Mouse (Mus musculus) kidney, postnatal 25 days (tissue): ENCODE results near the gene Gm17783.
"Not testable (repeated sequence)": the region's sequence is repeated elsewhere in the genome, so short reads cannot be mapped to it uniquely, and the experiment has no call there.

Source experiments
- DNase-seq, 2 experiments: peaks; one replicate each; pipeline ENCODE4 v3.0.0; 2021; ENCODE audit warnings: mixed read lengths in 2 of 2

The Gm17783 gene

DNA sequence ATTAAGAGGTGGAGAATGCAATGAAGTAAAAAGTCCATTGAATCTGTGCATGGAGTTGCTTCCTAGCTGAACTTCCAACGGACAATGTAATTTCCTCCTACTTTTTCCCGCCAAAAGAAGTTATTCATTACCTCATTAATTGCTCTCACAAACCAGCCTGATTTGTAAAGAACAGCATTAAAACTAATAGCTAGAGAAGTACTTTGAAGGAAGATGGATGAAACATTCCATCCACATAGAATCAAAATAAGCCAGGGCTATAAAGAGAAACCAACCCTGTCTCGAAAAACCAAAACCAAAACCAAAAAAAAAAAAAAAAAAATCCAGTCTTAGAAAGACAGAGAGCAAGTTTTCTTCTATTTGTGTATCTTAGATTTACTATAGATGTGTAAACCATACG, at the start of gene Gm17783:
Gm17783 (minus strand) TSS at position 101 of the 400 bp plus-strand sequence.
- DNase-seq = no peak

DNA sequence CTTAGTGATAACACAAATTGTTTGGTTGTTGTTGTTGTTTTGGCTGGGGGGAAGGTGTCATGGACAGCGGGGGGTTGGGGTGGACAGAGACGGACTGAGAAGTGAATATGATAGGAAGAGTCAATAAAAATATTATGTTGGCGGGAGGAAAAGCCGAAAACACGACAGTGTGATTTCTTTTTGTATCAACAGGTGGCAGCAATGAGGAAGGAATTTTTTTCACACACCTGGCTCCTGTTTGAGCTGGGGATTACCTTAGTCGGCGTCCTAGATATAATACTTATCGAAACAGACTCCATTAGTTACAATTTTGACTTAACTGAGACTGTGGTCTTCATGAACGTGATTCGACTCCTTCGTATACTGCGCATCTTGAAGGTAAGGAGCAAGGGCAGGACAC, 48.0 kb upstream of the Gm17783 start:
- DNase-seq = no peak

DNA sequence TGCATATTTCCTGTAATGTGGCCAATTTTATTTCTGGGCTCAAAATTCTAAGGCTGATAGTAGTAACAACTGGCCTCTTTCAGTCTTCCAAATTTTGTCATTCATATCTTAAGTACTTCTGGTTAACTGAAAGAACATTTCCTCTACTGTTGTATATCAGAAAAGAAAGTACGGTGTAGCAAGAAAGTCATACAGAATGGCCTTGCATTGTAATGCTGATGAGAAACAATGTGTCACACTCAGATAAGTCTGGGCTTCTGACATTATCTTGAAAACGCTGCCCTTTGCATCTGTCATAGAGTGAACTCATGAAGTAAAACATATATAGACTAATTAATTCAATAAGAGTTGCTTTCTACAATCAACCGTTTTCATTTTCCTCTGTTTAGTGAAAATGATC, 40.5 kb upstream of the Gm17783 start:
- DNase-seq = no peak

DNA sequence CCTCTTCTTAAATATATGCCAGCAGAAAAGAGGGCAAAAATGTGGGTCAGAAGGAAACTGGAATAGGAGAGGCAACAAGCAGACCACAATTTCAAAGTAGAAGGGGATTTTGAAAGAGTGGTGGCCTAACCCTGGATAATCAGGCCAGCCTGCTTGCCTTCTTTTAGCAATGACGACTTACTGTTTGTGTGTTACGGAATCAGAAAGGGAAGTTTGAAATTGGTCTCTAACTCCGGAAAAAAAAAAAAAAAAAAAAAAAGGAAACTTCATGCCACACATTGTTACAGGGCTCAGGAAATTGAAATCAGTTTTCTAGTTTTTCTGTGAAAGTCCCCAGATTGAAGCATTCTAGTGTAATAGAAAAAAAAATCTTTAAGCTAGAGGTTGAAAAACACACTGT, 29.9 kb upstream of the Gm17783 start:
- DNase-seq = no peak

DNA sequence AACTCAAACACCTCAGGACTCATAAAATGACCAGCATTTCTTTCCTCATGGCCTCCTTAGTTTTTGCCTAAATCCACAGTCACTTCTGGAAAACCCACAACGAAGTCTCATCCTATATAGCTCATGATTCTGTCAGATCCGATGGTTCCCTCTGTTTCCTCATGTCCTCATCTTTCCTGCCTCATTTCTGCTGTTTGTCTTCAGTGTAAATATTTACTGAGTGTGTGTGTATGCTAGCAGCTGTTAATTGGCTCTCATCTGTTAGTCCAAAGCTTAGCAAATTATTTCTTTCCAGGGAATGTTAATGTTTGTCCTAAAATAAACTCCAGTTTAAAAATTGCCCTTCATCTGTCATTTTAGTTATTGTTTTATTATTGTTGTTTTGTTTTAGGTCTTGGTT, 19.7 kb upstream of the Gm17783 start:
- no peak for DNase-seq

DNA sequence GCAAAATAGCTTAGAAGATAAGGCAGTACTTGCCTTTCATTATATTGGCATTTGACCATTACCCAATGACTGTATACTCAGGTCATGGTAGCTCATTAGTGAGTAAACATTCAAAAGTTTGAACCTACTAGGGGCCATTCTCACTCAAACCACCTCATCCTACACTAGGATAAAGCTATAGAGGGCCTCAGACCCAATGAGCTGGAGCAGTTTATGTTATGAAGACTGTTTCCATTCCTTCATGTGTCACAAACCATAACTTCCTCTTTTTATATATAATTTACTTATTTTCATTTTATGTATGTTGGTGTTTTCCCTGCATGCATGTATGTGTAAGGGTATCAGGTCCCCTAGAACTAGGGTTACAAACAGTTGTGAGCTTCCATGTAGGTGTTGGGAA, 16.1 kb upstream of the Gm17783 start:
- DNase-seq = no peak

DNA sequence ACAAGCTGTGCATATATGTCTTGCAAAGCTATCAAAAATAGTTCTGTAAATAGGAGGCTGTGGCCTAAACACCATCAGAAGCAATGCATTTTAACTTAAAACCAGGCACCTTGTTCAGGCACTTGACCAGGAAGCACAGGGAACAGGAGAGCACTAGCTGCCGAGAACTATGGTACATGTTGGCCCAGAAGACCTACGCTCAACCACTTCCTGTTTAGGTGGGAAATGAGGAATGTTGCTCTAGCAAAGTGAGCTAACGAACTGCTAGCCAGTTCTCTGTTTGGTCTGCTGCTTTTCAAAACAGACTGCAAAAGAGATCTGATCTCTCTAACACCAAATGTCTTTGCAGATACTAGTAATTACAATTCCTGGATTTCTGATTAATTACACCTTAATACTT, 12.5 kb upstream of the Gm17783 start:
- DNase-seq = no peak

DNA sequence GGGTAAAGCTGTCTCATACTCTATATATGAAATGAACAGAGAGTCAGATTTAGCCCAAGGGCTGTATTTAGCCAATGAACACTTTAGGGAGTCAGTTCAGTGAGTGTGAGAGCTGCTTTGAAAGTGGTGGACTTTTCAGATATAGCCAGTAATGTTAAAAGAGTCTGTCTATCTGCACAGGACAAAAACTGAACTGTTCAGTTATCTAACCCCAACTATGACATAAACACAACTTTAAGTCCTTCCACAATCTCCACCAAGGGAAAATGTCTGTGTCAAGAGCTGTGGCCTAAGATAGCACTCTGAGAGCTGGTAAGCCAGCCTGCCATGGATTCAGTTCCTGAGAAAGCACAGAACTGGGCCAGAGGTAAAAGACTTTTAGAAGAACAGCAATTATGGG, 10.3 kb upstream of the Gm17783 start:
- DNase-seq = no peak

DNA sequence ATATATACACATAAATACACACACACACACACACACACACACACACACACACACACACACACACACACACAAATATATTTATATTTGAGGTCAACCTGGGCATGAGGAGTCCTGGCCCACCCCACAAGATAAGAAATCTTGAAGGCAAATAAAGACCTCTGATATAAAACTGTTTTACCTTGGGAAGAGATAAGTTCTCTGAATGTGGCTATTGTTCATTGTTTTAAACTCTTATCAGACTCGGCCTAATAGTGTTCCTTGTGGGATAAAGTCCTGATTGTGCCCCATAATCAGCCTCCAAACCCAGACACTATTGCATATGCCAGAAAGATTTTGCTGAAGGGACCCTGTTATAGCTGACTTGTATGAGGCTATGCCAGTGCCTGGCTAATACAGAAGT, 6.5 kb upstream of the Gm17783 start:
- DNase-seq = not testable (repeated sequence)

DNA sequence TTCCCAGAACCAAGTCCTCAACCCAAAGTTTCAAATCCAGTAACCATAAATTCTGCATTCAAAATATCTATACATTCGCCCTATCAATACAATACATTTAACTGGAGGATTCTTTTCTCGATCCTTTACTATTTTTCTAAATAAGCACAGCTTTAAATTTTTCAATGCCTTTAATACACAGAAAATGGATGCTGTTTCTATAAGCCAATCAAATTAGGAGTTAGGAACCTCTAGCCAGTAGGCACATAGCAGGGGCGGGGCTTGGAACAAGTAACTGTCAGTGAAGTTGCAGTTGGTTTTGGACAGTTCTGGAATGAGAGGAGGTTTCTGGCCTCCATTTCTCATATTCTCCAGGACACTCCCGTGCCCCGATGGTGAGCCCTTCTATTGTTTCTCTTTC, 3.2 kb upstream of the Gm17783 start, which contains the start of gene Slc9c1:
Slc9c1 (plus strand) TSS at position 301 of the 400 bp plus-strand sequence.
- no peak for DNase-seq

DNA sequence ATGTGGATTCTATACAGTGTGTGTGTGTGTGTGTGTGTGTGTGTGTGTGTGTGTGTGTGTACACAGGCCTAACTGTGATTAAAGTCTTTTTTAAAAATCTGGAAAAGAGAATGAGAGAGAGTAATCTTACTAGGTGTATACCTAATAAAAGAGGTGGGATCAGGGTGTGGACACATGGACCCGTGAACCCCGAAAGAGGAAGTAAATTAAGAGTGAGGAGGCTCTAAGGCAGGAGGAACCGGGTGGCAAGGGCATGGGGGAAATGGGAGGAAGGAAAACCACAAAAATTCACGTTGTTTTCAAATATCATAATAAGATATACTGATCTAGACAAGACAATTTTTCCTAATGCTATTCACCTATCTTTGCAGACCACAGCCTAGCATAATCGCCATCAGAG, 6.3 kb downstream of the Gm17783 start:
- DNase-seq = no peak

DNA sequence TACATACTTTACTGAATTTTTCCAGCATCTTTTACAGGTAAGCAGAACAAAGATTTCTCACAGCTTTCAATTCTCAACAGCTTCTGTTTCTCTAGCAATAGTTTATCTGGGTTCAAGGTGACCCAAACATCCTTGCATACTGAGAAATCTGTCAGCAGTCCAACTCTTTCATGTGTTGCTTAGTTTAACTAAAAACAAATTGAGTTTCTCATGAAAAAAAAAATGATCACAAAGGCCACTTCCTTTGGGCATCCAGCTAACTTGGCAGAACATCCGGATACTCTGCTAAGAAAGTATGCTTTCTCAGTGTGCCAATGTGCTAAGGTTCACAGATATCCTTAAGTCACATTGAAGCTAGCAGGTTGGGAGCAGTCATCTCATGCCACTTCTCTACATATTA, 36.5 kb downstream of the Gm17783 start:
- DNase-seq = peak in 1 of 2 experiments; percentile 5

DNA sequence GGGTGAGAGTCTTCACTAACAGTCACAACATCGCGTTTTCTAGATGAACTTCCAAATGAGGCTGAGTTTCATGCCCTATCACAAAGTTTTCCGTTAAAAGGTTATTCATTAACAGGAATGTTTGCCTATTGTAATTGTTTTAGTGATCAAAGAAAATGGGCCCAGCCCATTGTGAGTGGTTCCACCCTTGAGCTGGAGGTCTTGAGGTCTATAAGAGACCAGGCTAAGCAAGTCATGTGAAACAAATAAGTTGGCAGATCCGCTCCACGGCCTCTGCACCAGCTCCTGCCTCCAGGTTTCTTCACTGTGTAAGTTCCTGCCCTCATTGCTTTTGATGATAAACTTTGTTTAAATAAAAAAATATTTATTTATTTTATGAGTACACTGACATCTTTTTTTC, 38.9 kb downstream of the Gm17783 start, which contains the start of gene Gm609:
Gm609 (minus strand) TSS at position 43 of the 400 bp plus-strand sequence.
- DNase-seq = no peak

DNA sequence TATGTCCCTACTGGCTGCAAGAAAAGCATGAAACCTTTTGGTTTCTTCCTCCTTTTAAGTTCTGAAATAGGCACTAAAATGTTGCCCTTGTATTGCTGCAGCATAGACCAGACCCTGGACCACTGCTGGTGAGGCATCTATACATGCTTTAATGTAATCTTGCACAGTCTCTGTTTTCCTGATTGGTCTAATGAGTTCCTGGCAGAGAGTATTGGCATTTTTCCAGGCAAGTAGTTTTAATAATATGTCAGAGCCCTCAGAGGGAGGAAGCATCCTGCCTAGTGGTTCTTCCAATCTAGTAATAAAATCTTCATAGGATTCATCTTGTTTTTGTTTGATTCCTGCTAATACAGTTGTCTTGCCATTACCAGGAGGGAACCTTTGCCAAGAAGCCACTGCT, 54.9 kb downstream of the Gm17783 start:
- no peak for DNase-seq

DNA sequence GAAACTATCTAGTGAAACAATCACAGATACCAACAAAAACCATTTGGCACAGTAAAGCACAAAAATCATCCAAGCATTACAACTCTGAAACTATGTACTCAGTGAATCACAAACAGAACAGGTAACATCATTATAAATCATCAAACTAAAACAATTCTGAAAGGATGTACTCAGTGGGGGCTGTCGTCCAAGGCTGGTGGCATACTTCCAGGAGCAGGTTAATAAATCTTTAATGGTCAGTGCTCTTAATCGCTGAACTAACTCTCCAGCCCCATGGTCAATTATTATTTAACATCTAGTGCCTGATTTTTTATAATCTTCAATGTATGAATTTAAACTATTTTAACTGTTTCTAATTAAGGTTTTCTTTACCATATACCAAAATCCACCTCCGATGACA, 60.0 kb downstream of the Gm17783 start:
- peak; percentile 41 to 72 for DNase-seq
